Mouse (Mus musculus): ENCODE measurements around the gene Arhgef6. TPM values are rescaled to one million over a fixed set of nuclear protein-coding genes. Genes with fewer than 3 reads are reported as not detected.

The Arhgef6 gene
- polyA plus RNA-seq, 2 experiments: 4.7 to 7.0 TPM

DNA sequence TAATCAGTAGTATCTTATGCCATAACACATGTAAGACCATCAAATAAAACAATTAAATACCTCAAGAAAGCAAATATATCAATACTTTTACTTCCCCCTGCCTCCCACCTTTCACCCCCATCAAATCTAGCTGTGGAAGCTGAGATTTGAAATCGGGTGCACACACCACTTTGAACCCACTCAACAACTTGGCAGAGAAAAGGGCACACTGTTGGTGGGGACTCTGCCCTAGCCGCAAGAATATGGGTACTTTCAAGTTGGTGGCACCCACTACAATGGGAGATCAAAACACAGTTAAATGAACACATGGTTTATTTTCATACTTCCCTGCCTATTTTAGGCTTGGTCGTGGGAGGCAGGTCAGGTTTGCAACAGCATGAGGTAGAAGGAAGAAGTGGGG is 116.6 kb downstream of the Arhgef6 start:
- Histone ChIP-seq H3K4me2 (ENCODE audit: low read depth) (no peak overlapping the region), H3K9ac (replicated peaks) (no peak overlapping the region), H3K36me3 (replicated peaks; ENCODE audit: control insufficient read depth, insufficient read depth, low read depth) (no peaks in the 10 kb centered on the region), H3K9me3 (ENCODE audit: control insufficient read depth, low read length) (no peaks in the 10 kb centered on the region), H3K4me3 (ENCODE audit: insufficient read depth in 1 of 2, low read depth in 2 of 2, low read length in 2 of 2) (no peak overlapping the region), H3K4me1 (replicated peaks; ENCODE audit: control insufficient read depth in 2 of 2, insufficient read depth in 2 of 2, low read length in 1 of 2) (no peaks in the 10 kb centered on the region), H3K27ac (no peak overlapping the region), H3K27me3 (ENCODE audit: control insufficient read depth, insufficient read depth, low read length) (no peaks in the 10 kb centered on the region)
- 47% methylated on average over 3 of the region's 3 CpGs for WGBS (ENCODE audit: insufficient replicate concordance)
- ATAC-seq (ENCODE audit: insufficient read depth) (no peak), DNase-seq (ENCODE audit: low read depth in 3 of 3, low spot score in 3 of 3) (no peak)
- TF ChIP-seq EP300 (IDR thresholded peaks at IDR 0.05; ENCODE audit: low read depth) (no peak), CTCF (IDR thresholded peaks at IDR 0.05; ENCODE audit: low read depth) (no peak)

DNA sequence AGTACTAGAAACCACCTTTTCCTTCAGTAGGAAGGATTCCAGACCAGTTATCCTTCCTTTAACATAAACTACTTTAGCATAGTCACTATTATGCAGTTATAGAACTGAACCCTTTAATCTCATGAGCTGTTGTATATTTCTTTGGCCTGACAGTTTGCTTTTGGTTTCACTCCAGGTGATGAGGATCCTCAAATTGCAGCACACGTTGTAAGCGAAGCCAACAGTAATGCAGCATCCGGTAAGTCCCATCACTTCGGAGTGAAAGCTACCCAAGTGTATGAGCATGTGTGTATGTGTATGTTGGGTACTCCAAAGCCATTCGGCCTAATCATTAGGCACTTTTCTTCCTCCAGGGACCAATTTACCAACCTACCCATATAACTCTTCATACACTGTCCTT is 119.0 kb downstream of the Arhgef6 start:
- DNase-seq (ENCODE audit: low read depth in 3 of 3, low spot score in 3 of 3): no peak
- Histone ChIP-seq H3K27ac (no peak overlapping the region), H3K4me1 (replicated peaks; ENCODE audit: control insufficient read depth in 2 of 2, insufficient read depth in 2 of 2, low read length in 1 of 2) (no peaks in the 10 kb centered on the region), H3K36me3 (replicated peaks; ENCODE audit: control insufficient read depth, insufficient read depth, low read depth) (no peaks in the 10 kb centered on the region), H3K4me2 (ENCODE audit: low read depth) (no peak overlapping the region), H3K9ac (replicated peaks) (no peak overlapping the region), H3K4me3 (ENCODE audit: insufficient read depth in 1 of 2, low read depth in 2 of 2, low read length in 2 of 2) (no peak overlapping the region), H3K9me3 (ENCODE audit: control insufficient read depth, low read length) (no peaks in the 10 kb centered on the region), H3K27me3 (ENCODE audit: control insufficient read depth, insufficient read depth, low read length) (no peaks in the 10 kb centered on the region)
- TF ChIP-seq EP300 (IDR thresholded peaks at IDR 0.05; ENCODE audit: low read depth) (no peak), CTCF (IDR thresholded peaks at IDR 0.05; ENCODE audit: low read depth) (no peak)
- ATAC-seq (ENCODE audit: insufficient read depth): no peak
- WGBS (ENCODE audit: insufficient replicate concordance): 71% methylated on average over 5 of the region's 5 CpGs

DNA sequence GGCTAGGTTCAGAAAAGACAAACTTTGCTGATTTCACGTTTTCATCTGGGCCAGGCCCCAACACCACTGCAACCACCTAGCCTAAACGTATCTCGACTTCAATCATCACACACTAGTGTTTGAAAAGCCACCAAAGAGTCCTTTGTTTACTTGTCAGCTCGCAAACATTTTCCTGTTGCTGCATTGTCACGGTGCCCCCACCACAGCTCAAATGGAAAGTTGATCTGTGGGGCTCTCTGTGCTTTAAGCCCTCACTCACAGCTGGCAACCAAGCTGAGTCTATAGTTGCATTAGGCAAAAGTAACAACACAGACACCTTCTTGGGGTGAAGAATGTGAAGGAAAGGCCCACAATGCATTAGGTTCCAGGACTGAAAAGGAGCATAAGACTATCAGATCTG is 122.3 kb downstream of the Arhgef6 start:
- no peak overlapping the region for H3K27ac ChIP-seq
- DNase-seq (ENCODE audit: low read depth in 3 of 3, low spot score in 3 of 3): no peak
- no peak overlapping the region for H3K4me3 ChIP-seq (ENCODE audit: insufficient read depth in 1 of 2, low read depth in 2 of 2, low read length in 2 of 2)
- no peak overlapping the region for H3K4me2 ChIP-seq (ENCODE audit: low read depth)
- no peak for ATAC-seq (ENCODE audit: insufficient read depth)
- H3K9ac ChIP-seq (replicated peaks): no peak overlapping the region
- H3K4me1 ChIP-seq (replicated peaks; ENCODE audit: control insufficient read depth in 2 of 2, insufficient read depth in 2 of 2, low read length in 1 of 2): no peaks in the 10 kb centered on the region
- no peaks in the 10 kb centered on the region for H3K9me3 ChIP-seq (ENCODE audit: control insufficient read depth, low read length)
- TF ChIP-seq EP300 (IDR thresholded peaks at IDR 0.05; ENCODE audit: low read depth) (no peak), CTCF (IDR thresholded peaks at IDR 0.05; ENCODE audit: low read depth) (no peak)
- H3K36me3 ChIP-seq (replicated peaks; ENCODE audit: control insufficient read depth, insufficient read depth, low read depth): no peaks in the 10 kb centered on the region
- 41% methylated on average over 5 of the region's 5 CpGs for WGBS (ENCODE audit: insufficient replicate concordance)
- no peaks in the 10 kb centered on the region for H3K27me3 ChIP-seq (ENCODE audit: control insufficient read depth, insufficient read depth, low read length)

DNA sequence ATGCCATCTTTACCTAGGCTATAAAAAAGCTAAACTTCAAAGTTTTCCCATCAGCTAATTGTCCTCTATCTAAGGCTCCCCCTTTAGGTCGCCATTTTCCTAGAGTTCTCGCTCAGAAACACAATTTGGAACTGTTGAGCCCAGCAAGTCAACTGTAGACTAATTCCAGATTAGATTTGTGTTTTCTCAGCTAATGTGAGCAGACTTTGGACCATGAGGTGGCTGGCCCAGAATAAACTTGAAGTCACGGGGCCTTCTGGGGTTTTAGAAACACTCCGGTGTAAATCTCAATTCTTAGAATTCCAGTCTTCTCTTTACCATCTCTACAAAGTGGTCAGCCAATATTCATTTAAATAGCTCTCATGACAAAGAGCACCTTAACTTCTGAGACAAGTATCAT is 123.0 kb downstream of the Arhgef6 start:
- Histone ChIP-seq H3K4me2 (ENCODE audit: low read depth) (no peak overlapping the region), H3K36me3 (replicated peaks; ENCODE audit: control insufficient read depth, insufficient read depth, low read depth) (no peaks in the 10 kb centered on the region), H3K9ac (replicated peaks) (no peak overlapping the region), H3K4me3 (ENCODE audit: insufficient read depth in 1 of 2, low read depth in 2 of 2, low read length in 2 of 2) (no peak overlapping the region), H3K9me3 (ENCODE audit: control insufficient read depth, low read length) (no peaks in the 10 kb centered on the region), H3K27me3 (ENCODE audit: control insufficient read depth, insufficient read depth, low read length) (no peaks in the 10 kb centered on the region), H3K27ac (no peak overlapping the region), H3K4me1 (replicated peaks; ENCODE audit: control insufficient read depth in 2 of 2, insufficient read depth in 2 of 2, low read length in 1 of 2) (no peaks in the 10 kb centered on the region)
- no peak for DNase-seq (ENCODE audit: low read depth in 3 of 3, low spot score in 3 of 3)
- TF ChIP-seq CTCF (IDR thresholded peaks at IDR 0.05; ENCODE audit: low read depth) (no peak), EP300 (IDR thresholded peaks at IDR 0.05; ENCODE audit: low read depth) (no peak)
- ATAC-seq (ENCODE audit: insufficient read depth): no peak
- WGBS (ENCODE audit: insufficient replicate concordance): 64% methylated on average over 4 of the region's 4 CpGs

DNA sequence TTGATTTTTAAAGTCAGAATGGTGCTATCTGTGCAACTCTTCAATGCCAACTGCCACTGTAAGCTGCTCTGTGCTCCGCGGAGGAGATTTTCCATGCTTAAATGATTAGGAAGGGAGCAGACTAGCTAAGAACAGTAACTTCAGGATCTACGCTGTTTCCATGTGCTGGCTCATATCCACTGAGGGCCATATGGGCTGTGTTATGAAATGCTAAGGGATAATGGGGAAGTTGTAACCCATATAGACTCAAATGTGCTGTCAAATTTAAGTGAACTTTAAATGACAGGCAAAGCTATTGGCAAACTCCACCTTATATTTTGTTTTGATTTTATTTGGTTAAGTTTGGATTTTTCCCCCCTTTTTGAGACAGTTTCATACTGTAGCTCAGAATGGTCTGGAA is 125.7 kb downstream of the Arhgef6 start:
- WGBS (ENCODE audit: insufficient replicate concordance): 74% methylated on average over 3 of the region's 3 CpGs
- Histone ChIP-seq H3K4me1 (replicated peaks; ENCODE audit: control insufficient read depth in 2 of 2, insufficient read depth in 2 of 2, low read length in 1 of 2) (no peaks in the 10 kb centered on the region), H3K27ac (no peak overlapping the region), H3K9ac (replicated peaks) (no peak overlapping the region), H3K36me3 (replicated peaks; ENCODE audit: control insufficient read depth, insufficient read depth, low read depth) (no peaks in the 10 kb centered on the region), H3K9me3 (ENCODE audit: control insufficient read depth, low read length) (no peaks in the 10 kb centered on the region), H3K27me3 (ENCODE audit: control insufficient read depth, insufficient read depth, low read length) (no peaks in the 10 kb centered on the region), H3K4me2 (ENCODE audit: low read depth) (no peak overlapping the region), H3K4me3 (ENCODE audit: insufficient read depth in 1 of 2, low read depth in 2 of 2, low read length in 2 of 2) (no peak overlapping the region)
- no peak for ATAC-seq (ENCODE audit: insufficient read depth)
- no peak for TF ChIP-seq CTCF (IDR thresholded peaks at IDR 0.05; ENCODE audit: low read depth)
- no peak for DNase-seq (ENCODE audit: low read depth in 3 of 3, low spot score in 3 of 3)

DNA sequence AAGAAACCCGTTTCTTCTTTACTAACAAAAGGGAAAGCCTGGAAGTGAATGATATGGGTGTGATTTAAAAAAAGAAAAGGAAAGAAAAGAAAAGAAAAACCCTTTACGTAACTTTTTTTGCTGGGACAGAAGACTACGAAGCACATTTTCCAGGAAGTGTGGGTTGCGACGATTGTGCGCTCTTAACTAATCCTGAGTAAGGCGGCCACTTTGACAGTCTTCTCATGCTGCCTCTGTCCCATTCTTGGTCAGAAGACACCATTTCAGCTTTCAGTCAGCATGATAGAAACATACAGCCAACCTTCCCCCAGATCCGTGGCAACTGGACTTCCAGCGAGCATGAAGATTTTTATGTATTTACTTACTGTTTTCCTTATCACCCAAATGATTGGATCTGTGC is 126.7 kb downstream of the Arhgef6 start, which contains the start of gene Cd40lg:
TSS of gene Cd40lg (plus strand) at position 268 of the 400 bp plus-strand sequence.
- H3K9me3 ChIP-seq (ENCODE audit: control insufficient read depth, low read length): no peaks in the 10 kb centered on the region
- H3K36me3 ChIP-seq (replicated peaks; ENCODE audit: control insufficient read depth, insufficient read depth, low read depth): no peaks in the 10 kb centered on the region
- TF ChIP-seq EP300 (IDR thresholded peaks at IDR 0.05; ENCODE audit: low read depth) (no peak), CTCF (IDR thresholded peaks at IDR 0.05; ENCODE audit: low read depth) (no peak)
- H3K4me3 ChIP-seq (ENCODE audit: insufficient read depth in 1 of 2, low read depth in 2 of 2, low read length in 2 of 2): no peak within 1 kb of the TSS
- no peak for ATAC-seq (ENCODE audit: insufficient read depth)
- DNase-seq (ENCODE audit: low read depth in 3 of 3, low spot score in 3 of 3): no peak
- H3K4me1 ChIP-seq (replicated peaks; ENCODE audit: control insufficient read depth in 2 of 2, insufficient read depth in 2 of 2, low read length in 1 of 2): no peaks in the 10 kb centered on the region
- H3K9ac ChIP-seq (replicated peaks): no peak within 1 kb of the TSS
- WGBS (ENCODE audit: insufficient replicate concordance): 61% methylated on average over 9 of the region's 9 CpGs
- no peak within 1 kb of the TSS for H3K27ac ChIP-seq
- H3K27me3 ChIP-seq (ENCODE audit: control insufficient read depth, insufficient read depth, low read length): no peaks in the 10 kb centered on the region
- no peak within 1 kb of the TSS for H3K4me2 ChIP-seq (ENCODE audit: low read depth)
